Mouse (Mus musculus) monocyte, adult 5-6 weeks (primary cell): ENCODE results near the gene Acad11. TPM values are rescaled to one million over a fixed set of nuclear protein-coding genes. Genes with fewer than 3 reads are reported as not detected.

Source experiments
- ATAC-seq: fragments of 153-309, 156-312 bp; replicated peaks from 2 replicates; pipeline ENCODE4 v1.8.0; 2017; ENCODE audit warnings: mild to moderate bottlenecking; ENCODE audit not compliant: low TSS enrichment, insufficient number of reproducible peaks, severe bottlenecking, poor library complexity, low FRiP score
- total RNA-seq: library from RNA; stranded (forward); fragments of 200-1000, 200-491, 200-594 nt; gene quantifications from 3 replicates; pipeline ENCODE4 v1.2.3, GENCODE M21; 2017

Gene Acad11
- total RNA-seq: 5.3 to 12.4 TPM (median 6.5 TPM) in 3 replicates

DNA sequence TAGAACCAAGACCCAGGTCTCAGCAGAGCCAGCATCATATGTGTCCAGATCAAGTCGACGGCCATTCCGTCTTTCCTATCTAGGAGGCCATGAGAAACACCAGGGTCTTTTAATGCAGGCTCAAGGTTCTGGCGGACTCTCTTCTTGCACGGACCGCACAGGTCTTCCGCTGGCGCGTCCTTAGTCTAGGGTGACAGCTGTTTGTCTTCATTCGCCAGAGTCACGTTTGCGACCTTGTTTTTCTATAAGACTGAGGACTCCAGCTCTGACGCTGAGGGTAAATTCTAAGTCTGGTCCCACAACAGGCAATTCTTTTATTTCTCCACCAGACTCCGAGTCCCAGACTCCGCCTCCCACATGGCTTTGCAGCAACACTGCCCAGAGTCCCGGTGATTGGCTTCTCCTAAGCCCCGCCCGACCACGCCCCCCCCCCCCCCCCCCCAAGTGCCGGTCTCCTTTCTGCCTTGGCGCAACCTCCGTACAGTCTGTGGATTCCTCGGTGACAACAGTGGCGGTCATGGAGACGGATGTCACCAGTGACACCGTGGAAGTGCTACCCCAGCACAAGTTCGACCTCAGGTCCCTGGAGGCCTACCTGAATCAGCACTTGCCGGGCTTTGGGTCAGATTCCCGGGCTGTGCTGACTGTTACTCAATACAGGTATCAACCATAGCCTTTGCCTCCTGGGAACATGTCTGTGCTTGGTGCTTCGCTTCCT lies at the start of gene Acad11:
Gene Acad11 (plus strand): TSS at position 134 of the 718 bp plus-strand sequence.
- peak; percentile 81 for ATAC-seq

- ATAC-seq: no peak
These were observed 48.7 kb upstream of the Acad11 start for GRCm38 (mm10) chr9:104014526-104014925.

GRCm38 (mm10) chr9:104021026-104021425 lies 42.2 kb upstream of the Acad11 start:
- no peak for ATAC-seq

GRCm38 (mm10) chr9:104027186-104027585 lies 36.0 kb upstream of the Acad11 start:
- no peak for ATAC-seq

DNA sequence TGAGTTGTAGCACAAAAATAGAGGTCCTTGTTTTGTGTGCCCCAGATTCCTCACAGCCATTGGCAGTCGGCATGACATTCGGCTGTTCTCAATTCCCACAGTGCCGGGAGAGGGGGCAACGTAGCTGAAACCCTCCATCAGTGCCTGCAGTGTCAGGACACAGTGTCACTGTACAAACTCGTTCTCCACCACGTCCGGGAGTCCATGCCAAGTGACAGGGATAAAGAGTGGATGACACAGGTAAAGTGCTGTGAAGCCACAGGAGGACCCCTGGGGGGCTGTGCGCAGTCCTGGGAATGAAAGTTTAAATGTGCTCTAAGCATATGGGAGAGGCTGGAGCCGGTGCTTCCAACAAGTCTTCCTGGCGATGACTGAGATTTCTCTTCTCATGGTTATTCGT lies 33.3 kb upstream of the Acad11 start:
- no peak for ATAC-seq

- ATAC-seq: no peak
These were observed 28.9 kb upstream of the Acad11 start for GRCm38 (mm10) chr9:104034231-104034630.

DNA sequence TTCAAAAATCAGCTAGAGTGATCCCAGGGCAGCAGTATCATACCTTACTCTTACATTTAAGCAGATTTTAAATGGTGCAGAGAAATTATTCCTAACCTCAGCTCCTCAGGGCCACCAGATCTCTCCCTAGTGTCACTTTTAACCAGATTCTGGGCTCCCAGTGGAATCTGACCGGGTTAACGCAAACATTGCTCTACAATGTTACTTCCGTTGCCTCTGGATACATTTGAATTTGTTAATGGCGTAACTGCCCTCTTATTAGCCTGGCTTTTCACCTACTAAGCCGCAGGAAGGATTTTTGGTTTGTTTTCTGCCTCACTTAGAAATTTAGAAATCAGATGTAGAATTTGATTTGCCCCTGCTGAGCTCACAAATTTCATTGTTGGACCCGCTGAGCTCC lies 28.5 kb upstream of the Acad11 start:
- no peak for ATAC-seq

DNA sequence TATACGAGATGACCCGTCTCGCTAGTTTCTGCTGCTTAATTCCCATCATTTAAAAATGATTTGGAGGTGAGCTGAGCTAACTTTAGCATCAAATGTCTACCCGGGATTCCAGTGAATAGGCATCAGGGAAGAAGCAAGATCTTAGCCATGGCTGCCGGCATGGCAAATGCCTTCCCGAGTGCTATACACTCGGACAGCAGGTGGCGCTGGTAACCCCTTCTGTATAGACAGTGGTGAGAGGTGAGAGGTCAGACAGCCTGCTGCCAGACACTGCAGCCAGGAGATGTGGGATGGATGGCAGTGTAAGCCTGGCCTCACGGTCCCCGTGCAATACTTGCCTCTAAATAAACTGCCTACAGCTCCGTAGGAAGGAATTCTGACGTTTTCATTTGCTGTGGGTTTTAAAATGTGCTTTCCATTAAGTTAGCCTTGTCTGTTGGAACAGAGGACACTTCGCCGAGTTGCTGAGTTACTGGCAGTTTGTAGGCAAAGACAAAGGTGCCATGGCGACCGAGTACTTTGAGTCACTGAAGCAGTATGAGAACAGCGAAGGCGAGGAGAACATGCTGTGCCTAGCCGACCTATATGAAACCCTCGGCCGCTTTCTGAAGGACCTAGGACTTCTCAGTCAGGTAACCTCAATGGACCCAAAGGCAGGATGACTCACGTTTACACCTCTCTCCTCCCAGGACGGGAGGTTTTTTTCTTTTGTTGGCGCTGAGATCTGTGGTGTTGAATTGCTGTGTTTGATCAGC lies 27.7 kb upstream of the Acad11 start:
- ATAC-seq: peak; percentile 85

DNA sequence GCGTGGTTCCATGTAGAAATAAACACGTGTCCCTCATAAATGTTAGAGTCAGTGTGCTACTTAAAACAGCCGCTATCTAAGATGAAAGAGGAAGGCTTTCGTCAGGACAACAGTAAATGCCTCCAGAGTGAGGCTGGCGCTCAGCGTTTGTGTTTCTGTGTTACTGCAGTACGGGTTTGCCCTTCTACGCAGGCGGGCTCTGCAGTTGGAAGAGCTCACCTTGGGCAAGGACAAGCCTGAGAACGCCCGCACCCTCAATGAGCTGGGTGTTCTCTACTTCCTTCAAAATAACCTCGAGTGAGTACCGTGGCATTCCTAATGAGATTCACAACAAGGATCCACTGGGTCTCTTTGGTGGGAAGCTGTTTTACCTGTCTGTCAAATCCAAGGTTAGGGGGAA lies 24.9 kb upstream of the Acad11 start:
- no peak for ATAC-seq

DNA sequence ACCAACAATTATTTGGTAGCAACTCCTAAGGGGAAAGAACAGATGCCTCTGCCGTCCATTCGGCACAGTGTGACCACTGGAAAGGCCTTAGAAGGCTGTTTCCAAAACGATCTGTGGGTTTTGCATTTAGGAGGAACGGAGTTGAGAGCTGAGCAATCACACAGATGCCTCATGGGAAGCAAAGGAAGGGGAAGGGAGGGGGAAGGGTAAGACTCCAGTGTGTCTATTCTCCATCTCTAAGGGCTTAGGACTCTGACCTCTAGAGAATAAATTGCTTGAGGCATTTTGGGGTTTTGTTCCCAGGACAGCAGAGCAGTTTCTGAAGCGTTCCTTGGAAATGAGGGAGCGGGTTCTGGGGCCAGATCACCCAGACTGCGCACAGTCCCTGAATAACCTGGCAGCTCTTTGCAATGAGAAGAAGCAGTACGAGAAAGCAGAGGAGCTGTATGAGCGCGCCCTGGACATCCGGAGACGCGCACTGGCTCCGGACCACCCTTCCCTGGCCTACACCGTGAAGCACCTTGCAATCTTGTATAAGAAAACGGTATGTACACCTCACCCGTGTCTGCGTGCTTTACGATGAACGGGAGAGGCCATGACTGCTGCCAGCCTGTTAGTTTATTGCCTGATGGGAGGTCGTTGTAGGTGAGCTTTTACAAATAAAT lies 24.0 kb upstream of the Acad11 start:
- ATAC-seq: no peak

DNA sequence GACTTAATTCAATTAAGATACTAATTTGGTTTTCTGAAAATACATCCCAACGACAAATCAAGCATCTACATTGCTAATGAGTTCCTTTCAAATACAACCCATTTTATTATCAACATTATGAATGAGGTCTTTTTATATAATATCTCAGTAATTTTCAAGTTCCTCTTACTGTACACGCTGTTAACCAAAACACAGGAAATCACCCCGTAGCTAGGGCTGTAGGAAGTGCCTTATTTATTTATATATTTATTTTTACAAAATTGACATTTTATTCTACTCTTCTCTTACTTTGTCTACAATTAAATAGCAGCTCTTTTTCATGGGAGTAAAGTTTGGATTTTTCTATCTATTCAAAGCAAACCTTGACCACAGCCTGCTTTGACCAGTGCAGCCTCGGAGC lies 23.4 kb upstream of the Acad11 start:
- no peak for ATAC-seq

DNA sequence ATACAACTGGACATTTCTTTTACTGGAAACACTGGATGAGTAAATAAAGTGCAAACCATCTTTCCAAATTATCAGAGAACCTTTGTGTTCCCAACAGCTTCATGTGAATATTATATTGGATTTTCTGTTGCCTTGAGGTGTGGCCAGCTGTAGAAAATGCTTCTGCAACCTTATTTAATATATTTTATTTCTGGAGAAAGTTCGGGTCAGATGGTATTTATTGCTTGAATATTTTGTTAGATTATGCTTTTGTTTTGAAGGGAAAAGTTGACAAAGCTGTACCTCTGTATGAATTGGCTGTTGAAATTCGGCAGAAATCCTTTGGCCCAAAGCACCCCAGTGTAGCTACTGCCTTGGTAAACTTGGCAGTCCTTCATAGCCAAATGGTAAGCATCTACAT lies 22.8 kb upstream of the Acad11 start, which contains the start of gene Gm28305:
Gene Gm28305 (plus strand): TSS at position 301 of the 400 bp plus-strand sequence.
- no peak for ATAC-seq

DNA sequence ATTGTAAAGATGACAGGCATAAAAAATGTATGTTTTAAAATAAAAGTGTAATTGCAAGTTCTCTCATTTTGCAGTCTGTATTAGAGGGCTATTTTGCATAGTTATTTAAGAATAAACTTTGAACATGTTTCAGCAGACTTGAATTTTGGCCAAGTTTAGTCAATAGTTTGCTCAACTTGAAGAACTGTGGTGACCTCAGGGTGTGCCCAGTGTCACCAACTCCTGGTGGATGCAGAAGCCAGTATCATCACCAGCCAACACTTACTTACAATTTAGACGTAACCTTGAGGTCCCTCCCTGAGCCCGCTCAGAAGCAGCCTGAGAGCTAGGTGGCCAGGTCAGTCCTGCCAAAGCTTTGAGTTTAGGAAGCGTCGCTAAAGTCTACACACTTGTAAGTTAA lies 19.5 kb upstream of the Acad11 start:
- ATAC-seq: no peak

GRCm38 (mm10) chr9:104051028-104051427 lies 12.1 kb upstream of the Acad11 start:
- no peak for ATAC-seq

DNA sequence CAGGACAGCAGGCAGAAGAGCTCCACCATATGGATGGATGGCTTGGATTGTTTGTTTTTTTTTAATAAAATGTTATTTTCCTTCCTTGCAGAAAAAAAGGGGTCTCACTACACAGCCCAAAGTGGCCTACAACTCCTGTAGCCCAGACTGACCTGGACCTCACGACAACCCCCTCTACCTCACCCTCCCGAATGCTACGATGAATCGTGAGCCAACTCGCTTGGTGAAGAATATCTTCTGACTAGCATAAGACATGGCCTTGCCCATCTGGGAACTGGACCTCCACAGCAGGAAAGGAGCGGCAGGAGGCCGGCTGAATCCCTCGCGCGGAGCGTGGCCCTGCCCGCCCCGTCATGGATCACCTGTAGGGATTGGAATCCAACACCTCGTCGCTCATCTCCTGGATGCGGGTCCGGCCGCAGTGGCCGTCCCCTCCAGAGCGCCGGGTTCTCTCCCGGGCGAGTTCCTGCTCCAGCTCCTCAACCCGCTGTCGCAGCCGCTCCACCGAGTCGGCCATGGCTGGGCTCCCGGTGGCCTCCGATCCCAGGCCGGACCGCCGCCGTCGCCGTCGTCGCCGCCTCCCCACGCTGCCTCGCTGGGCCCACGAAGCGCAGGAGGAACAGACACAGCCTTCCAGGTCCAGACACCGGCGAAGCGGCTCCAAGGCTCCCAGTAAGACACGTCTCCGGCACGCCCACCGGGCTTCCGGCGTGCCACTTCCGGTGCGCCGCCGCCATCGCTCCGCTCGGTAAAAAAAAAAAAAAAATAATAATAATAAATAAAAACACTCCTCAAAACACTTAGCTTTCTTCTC lies 540 bp upstream of the Acad11 start, which contains the start of gene Uba5:
Gene Uba5 (minus strand): TSS at position 705 of the 814 bp plus-strand sequence.
- peak; percentile 57; the same call in 1 of the 2 replicates for ATAC-seq

DNA sequence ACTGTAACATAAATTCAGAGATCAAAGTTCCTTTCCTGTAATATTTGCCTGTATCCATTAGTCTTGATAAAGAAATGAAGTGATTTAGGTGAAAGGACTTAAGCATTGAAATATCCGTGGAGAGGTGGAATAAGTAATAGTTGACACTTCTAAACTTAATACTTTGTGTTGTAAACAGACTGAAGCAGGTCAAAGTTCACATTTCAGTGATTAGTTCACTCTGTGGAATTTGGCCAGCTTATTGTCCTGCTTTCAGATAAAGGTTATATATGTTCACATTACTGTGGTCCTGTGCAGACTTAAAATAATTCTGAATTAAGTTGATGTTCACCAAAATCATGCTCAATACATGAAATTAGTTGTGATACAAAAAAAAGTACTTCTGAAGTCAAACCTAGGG lies 1.4 kb downstream of the Acad11 start:
- no peak for ATAC-seq

- ATAC-seq: no peak
These were observed 7.1 kb downstream of the Acad11 start for GRCm38 (mm10) chr9:104070241-104070640.

DNA sequence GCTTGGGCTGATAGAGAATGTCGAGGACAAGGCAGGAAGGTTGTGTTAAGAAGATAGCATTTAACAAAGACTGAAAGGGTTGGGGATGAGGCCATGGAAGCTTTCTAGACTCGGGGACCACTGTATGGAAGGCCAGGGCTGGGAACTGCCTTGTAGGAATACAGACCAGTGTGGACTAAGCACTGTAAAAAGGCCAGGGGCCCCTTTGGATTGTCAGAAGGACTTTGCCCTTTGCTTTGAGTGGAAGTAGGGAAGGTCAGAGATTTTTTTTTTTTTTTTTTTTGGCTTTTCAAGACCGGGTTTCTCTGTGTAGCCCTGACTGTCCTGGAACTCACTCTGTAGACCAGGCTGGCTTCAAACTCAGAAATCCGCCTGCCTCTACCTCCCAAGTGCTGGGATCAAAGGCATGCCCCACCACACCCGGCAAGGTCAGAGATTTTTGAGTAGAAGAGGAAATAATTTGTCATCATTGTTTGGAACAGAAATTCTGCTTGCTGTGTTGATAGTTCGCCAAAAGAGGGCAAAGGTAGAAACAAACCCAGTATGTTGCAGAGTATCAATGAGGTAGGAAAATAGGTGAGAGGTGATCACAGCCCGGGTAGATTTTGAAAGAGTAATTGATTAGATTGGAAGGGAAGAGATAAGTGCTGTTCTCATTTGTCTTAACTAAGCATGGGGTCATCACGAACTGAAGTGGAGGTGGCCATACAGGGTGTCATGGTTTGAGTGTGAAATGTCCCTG lies 7.9 kb downstream of the Acad11 start:
- no peak for ATAC-seq
